Mouse (Mus musculus) CH12F3 (cell line): ENCODE measurements around the gene Ccdc136.

Source experiments
- in situ Hi-C: fragments of 300-500 bp; cut with MboI; formaldehyde crosslinking; loops from 2 replicates; pipeline ENCODE4 v1.14.3; 2020; ENCODE audit warnings: low sequenced_read_pairs

Gene Ccdc136

GRCm38 (mm10) chr6:29435940-29436451 lies 39.9 kb downstream of the Ccdc136 start:
- in situ Hi-C loops: no loop called here

DNA sequence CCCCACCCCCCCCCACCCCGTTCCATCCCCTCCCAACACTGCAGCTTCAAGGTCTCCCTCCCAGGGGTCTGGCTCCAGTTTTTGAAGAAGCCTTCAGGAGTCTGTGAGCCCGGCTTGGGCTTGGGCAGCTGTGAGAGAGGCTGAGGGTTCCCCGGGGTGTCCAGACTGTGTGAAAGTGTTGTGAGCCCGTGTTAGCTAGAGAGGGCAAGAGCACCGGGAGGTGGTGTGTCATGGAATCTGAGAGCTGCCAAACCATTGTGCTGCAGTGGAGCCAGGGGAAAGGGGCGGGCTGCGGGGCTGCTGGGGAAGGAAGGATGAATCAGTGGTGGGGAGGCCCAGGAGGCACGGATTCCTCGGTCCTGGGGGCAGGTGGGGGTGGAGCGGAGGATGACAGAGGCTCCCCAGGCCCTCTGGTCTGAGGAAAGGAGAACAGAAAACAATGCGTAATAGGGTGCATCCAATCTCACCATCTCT lies 40.4 kb downstream of the Ccdc136 start:
- in situ Hi-C loops: no loop called here

DNA sequence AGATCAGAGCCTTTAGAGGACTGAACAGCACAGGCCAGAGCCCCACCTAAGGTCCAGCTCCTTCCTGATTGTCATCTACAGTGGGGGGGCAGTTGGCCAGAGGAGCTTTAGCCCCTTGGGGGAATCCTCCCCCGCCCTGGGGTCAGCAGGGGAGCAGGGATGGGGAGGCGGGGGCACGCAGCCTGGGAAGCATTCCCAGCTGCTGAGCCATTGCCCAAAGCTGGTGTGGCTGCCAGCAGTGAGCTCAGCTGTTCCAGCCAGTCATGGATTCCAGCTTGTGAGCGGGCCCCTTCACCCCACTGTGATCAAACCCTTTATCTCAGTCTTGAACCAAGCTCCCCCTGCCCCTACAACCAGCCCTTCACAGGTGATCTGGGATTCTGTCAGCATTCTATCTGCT lies 43.1 kb downstream of the Ccdc136 start:
- in situ Hi-C loops: no loop called here

DNA sequence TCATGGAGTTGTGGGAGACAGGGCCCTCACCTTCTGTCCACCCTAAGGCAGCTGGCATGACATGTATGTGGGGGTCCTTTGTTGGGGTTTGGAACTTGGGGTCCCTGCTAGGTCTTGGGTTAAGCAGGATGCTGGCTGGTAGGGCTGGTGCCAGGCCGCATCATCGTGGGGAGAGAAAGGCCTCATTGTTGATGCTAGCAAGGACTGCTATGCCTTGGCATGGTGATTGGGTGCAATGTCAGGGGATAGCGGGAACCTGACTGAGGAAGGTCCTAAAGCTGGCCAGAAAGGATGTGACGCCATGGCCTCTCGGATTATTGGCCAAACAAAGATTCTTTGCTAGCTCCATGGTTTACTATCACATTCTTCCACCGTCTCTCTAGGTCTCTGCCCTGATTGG lies 43.7 kb downstream of the Ccdc136 start:
- in situ Hi-C loops: no loop called here

DNA sequence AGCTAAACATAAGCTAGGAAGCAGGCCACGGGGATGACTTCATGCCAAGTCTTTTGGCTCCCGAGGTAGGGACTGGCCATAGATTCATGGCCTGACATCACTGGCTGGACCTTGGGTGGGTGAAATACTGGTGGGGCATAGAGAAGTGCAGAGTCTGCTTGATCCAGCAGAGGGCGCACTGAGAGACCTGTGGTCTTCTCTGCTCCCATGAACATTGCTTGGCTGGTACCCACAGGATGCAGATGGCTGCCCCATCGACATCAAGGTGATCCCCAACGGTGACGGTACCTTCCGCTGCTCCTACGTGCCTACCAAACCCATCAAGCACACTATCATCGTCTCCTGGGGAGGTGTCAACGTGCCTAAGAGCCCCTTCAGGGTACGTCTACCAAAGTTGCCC lies 48.7 kb downstream of the Ccdc136 start:
- in situ Hi-C loops: no loop called here

DNA sequence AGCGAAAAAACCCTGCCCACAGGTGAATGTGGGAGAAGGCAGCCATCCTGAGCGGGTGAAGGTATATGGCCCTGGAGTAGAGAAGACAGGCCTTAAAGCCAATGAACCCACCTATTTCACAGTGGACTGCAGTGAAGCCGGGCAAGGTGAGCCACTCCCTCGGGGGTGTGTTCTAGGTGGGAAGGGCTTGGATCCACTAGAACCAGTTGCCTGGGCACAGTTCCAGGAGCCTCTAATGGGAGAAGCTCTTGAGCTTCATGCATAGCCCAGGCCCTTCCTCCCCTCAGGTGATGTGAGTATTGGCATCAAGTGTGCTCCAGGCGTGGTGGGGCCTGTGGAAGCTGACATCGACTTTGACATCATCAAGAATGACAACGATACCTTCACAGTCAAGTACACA lies 49.2 kb downstream of the Ccdc136 start:
- in situ Hi-C loops: no loop called here

GRCm38 (mm10) chr6:29449858-29450257 lies 53.7 kb downstream of the Ccdc136 start:
- in situ Hi-C loops: no loop called here

DNA sequence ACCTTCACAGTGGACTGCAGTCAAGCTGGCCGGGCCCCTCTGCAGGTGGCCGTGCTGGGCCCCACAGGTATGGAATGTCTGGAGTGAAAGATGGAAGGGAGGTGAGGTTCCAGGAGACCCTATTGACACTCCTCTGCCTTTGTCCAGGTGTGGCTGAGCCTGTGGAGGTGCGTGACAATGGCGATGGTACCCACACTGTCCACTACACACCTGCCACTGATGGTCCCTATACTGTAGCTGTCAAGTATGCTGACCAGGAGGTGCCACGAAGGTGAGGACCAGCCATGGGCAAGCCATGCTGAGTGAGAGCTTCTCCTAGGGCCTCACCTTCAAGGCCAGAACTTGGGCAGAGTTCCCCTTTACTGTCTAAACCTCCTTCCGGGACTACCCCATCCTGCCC lies 54.6 kb downstream of the Ccdc136 start:
- in situ Hi-C loops: no loop called here

- in situ Hi-C loops: no loop called here
These were observed 65.4 kb downstream of the Ccdc136 start for GRCm38 (mm10) chr6:29461502-29461901.

- in situ Hi-C loops: no loop called here
These were observed 67.3 kb downstream of the Ccdc136 start for GRCm38 (mm10) chr6:29463388-29463787.

DNA sequence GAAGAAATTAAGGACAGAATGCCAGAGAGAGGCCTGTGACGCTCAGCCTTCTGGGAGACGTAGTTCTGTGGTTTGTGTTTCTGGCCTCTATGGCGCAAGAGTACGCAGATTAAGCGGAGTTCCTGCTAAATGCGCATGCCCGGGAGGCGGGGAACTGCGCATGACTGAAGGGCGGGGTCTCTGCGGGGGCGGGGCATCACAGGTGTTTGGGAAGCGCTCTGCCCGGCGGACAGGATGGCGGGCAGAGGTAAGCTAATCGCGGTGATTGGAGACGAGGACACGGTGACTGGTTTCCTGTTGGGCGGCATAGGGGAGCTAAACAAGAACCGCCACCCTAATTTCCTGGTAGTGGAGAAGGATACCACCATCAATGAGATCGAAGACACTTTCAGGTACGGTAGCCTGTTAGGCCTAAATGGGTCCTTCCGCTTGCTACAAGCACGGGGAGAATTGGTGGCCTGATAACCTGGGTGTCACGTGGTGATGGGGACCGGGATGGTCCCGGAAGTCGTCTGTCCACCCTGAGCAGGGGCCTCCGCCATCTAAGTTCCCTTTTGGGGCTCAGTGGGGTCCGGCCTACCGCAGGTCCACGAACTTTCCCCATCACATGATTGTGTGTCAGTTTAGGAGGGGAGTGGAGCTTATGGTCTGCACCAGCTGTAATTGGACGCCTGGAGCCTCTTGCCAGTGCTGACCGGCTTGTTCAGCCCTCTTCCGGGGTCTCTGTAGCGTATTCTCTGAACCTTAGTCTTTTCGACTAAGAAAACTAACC lies 71.7 kb downstream of the Ccdc136 start, which contains the start of gene Atp6v1f:
Gene Atp6v1f (plus strand): TSS at position 136 of the 772 bp plus-strand sequence.
- in situ Hi-C loops: no loop called here

- in situ Hi-C loops: no loop called here
These were observed 72.7 kb downstream of the Ccdc136 start for GRCm38 (mm10) chr6:29468851-29469250.

- in situ Hi-C loops: no loop called here
These were observed 75.0 kb downstream of the Ccdc136 start, which contains the start of gene Atp6v1fnb for GRCm38 (mm10) chr6:29471137-29471536. Gene Atp6v1fnb (plus strand): TSS chr6:29471437.

DNA sequence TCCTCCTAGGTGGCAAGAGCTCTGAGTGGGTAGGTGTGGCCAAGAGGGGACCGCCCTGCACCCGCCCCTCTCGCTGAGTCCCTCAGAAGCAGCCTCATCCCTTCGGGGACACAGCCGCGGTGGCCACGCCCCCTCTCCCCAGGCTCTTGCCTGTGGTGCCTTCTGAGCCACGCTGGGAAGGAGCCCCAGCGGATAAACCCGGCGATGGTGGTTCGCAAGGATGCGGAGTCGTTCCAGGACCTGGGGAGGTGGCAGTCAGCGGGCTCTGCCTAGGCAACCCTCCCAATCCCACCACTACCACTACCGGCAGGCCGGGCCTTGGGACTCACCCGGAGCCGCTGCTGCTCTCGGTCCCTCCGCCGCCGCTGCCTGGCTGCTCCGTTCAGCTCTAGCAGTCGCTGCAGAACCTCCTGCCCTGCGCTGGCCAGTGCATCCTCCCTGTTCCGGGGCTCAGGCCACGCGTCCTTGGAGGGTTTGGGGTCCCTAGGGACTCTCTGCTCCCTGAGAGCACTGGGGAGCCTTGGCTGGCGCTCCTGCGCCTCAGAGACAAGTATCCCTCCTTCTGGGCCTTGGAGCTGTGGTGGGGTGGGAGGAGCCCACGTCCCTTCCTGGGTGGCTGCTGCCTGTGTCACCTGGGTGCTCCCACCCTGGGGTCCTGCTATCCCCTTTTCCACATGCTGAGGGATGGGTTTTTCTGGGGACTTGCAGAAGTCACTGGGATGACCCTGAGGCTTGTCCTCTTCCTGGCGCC lies 78.0 kb downstream of the Ccdc136 start:
- in situ Hi-C loops: no loop called here

DNA sequence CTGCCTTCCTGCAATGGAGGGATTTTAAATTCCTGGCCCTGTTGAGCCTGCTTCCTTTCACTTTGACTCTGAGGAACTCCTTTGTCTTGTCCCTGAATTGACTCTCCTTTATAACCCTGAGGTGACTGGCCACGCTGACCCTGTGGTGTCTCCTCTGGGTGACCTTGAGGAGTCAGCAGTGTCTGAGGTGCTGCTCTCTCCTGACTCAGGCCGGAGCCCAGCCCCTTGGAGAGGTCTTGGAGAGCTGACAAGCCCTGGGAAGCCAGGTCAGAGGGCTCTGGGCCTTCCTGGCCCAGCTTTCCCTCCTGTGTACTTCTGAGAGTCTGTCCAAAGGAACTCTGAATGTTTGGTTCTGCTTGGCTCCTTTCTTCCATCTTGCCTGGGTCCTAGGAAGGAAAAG lies 78.6 kb downstream of the Ccdc136 start:
- in situ Hi-C loops: no loop called here
